Mouse (Mus musculus): ENCODE measurements around the gene Hsd17b12. TPM values are rescaled to one million over a fixed set of nuclear protein-coding genes. Genes with fewer than 3 reads are reported as not detected.

Gene Hsd17b12
- polyA plus RNA-seq, 1 experiment from 2014 or later: 113 TPM

GRCm38 (mm10) chr2:94042461-94042860 is 115.3 kb downstream of the Hsd17b12 start:
- Histone ChIP-seq H3K9ac (no peak overlapping the region), H3K4me1 (peaks cover 23% of the 10 kb centered on the region), H3K4me3 (replicated peaks) (no peak overlapping the region), H3K9me3 (no peaks in the 10 kb centered on the region), H3K27ac (no peak overlapping the region), H3K27me3 (no peaks in the 10 kb centered on the region), H3K4me2 (no peak overlapping the region), H3K36me3 (replicated peaks) (peaks cover 3% of the 10 kb centered on the region; the same call in 1 of the 2 replicates)
- no peak for ATAC-seq (ENCODE audit: low FRiP score)
- WGBS: 89% methylated on average over 3 of the region's 3 CpGs

- no peaks in the 10 kb centered on the region for H3K9me3 ChIP-seq
- WGBS: 92% methylated on average over 5 of the region's 5 CpGs
- H3K36me3 ChIP-seq (replicated peaks): peaks cover 3% of the 10 kb centered on the region; the same call in 1 of the 2 replicates
- H3K27me3 ChIP-seq: no peaks in the 10 kb centered on the region
- H3K27ac ChIP-seq: no peak overlapping the region
- peaks cover 23% of the 10 kb centered on the region for H3K4me1 ChIP-seq
- no peak overlapping the region for H3K4me3 ChIP-seq (replicated peaks)
- no peak overlapping the region for H3K4me2 ChIP-seq
- no peak overlapping the region for H3K9ac ChIP-seq
- no peak for ATAC-seq (ENCODE audit: low FRiP score)
These were observed 117.2 kb downstream of the Hsd17b12 start for GRCm38 (mm10) chr2:94040391-94041125.

GRCm38 (mm10) chr2:94035428-94036331 is 122.1 kb downstream of the Hsd17b12 start:
- no peak overlapping the region for H3K27ac ChIP-seq
- H3K4me1 ChIP-seq: no peaks in the 10 kb centered on the region
- no peak overlapping the region for H3K4me3 ChIP-seq (replicated peaks)
- no peaks in the 10 kb centered on the region for H3K9me3 ChIP-seq
- H3K9ac ChIP-seq: no peak overlapping the region
- ATAC-seq (ENCODE audit: low FRiP score): peak; percentile 53
- peaks cover 15% of the 10 kb centered on the region for H3K36me3 ChIP-seq (replicated peaks)
- 65% methylated on average over 9 of the region's 9 CpGs for WGBS
- H3K4me2 ChIP-seq: no peak overlapping the region
- no peaks in the 10 kb centered on the region for H3K27me3 ChIP-seq

- Histone ChIP-seq H3K27ac (no peak overlapping the region), H3K4me1 (no peaks in the 10 kb centered on the region), H3K4me3 (replicated peaks) (no peak overlapping the region), H3K9me3 (no peaks in the 10 kb centered on the region), H3K4me2 (no peak overlapping the region), H3K36me3 (replicated peaks) (peaks cover 15% of the 10 kb centered on the region), H3K27me3 (no peaks in the 10 kb centered on the region), H3K9ac (no peak overlapping the region)
- no peak for ATAC-seq (ENCODE audit: low FRiP score)
These were observed 127.2 kb downstream of the Hsd17b12 start for GRCm38 (mm10) chr2:94030602-94031001.

GRCm38 (mm10) chr2:94024637-94025036 is 133.1 kb downstream of the Hsd17b12 start:
- Histone ChIP-seq H3K4me1 (no peaks in the 10 kb centered on the region), H3K36me3 (replicated peaks) (no peaks in the 10 kb centered on the region), H3K4me3 (replicated peaks) (no peak overlapping the region), H3K27ac (no peak overlapping the region), H3K9ac (no peak overlapping the region), H3K9me3 (no peaks in the 10 kb centered on the region), H3K27me3 (no peaks in the 10 kb centered on the region), H3K4me2 (no peak overlapping the region)
- WGBS: 63% methylated on average over 6 of the region's 6 CpGs
- ATAC-seq (ENCODE audit: low FRiP score): no peak

- 7% methylated on average over 47 of the region's 47 CpGs for WGBS
- Histone ChIP-seq H3K9ac (peak within 1 kb of the TSS; percentile 62), H3K4me2 (peak within 1 kb of the TSS; percentile 93), H3K9me3 (peaks cover 4% of the 10 kb centered on the region; the same call in 1 of the 2 replicates), H3K36me3 (replicated peaks) (peaks cover 27% of the 10 kb centered on the region), H3K4me1 (peaks cover 15% of the 10 kb centered on the region), H3K4me3 (replicated peaks) (peak within 1 kb of the TSS; percentile 60), H3K27me3 (no peaks in the 10 kb centered on the region), H3K27ac (no peak within 1 kb of the TSS)
- peak; percentile 98 for ATAC-seq (ENCODE audit: low FRiP score)
These were observed 147.2 kb downstream of the Hsd17b12 start, which contains the start of gene Alkbh3 for GRCm38 (mm10) chr2:94010335-94011291. TSS of gene Alkbh3 (minus strand) at chr2:94010807.

DNA sequence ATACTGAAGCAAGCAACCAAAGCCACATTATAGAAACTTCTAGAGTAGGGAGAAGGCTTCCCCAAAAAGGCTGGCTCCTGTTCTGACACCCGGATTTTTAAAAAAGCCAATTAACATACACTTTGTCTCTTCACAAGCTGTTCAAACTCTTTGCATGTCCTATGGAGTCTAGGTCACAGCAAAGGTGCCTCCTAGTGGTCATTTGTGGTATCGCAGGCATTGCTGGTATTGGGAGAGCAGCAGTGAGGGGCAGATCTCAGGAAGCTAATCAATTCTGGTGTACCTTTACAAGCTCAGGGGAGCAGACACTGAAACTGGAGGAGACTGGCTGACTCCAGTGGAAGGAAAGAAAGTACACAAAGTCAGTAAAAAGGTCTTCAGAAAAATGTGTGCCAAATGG is 155.4 kb downstream of the Hsd17b12 start:
- 1% methylated on average over 2 of the region's 2 CpGs for WGBS
- Histone ChIP-seq H3K27me3 (no peaks in the 10 kb centered on the region), H3K4me2 (no peak overlapping the region), H3K9me3 (no peaks in the 10 kb centered on the region), H3K9ac (no peak overlapping the region), H3K4me3 (replicated peaks) (no peak overlapping the region), H3K36me3 (replicated peaks) (peaks cover 64% of the 10 kb centered on the region), H3K27ac (no peak overlapping the region), H3K4me1 (no peaks in the 10 kb centered on the region)
- ATAC-seq (ENCODE audit: low FRiP score): peak; percentile 70; the same call in 1 of the 2 replicates

DNA sequence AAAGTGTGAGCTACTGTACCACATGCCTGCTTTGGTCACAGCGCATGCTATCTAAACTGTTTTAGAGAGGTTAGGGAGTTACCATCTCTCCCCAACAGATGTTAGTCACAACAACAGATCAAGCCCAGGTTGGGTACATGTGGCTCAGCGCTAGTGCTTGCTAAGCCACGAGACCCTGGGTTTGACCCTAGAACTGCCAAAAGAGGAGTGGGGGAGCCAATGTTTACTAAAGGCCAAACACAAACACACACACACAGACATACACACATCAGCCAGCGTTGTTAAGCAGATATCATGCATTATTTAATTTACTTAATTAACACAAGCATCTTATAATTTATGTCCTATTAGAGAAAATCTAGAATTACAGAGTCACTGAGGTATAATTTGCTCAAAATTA is 155.8 kb downstream of the Hsd17b12 start:
- Histone ChIP-seq H3K4me1 (no peaks in the 10 kb centered on the region), H3K9me3 (no peaks in the 10 kb centered on the region), H3K27ac (0 out of 2 replicates have a peak overlapping the region, but pooled peaks have one; percentile 16), H3K27me3 (no peaks in the 10 kb centered on the region), H3K9ac (no peak overlapping the region), H3K4me3 (replicated peaks) (no peak overlapping the region), H3K36me3 (replicated peaks) (peaks cover 61% of the 10 kb centered on the region), H3K4me2 (no peak overlapping the region)
- 83% methylated on average over 4 of the region's 4 CpGs for WGBS
- 0 out of 2 replicates have a peak, but pooled peaks have one; percentile 36 for ATAC-seq (ENCODE audit: low FRiP score)

DNA sequence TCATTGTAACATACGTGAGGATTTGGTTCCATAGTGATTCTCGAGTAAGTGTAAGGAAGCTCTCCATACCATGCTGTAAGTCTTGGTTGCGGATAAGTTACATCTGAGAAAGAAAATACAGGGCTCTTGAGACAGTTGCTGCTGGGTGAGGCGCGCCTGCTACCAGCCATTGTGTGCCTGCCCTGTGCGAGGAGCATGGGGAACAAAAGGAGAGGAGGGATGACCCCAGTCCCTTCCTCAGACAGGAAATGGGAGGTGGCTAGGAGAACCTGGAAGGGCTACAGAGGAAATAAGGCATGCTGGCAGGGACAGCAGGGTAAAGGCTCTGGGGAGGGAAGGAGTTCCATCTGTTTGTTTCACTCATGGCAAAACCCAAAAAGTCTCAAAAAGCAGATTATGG is 156.4 kb downstream of the Hsd17b12 start:
- Histone ChIP-seq H3K27me3 (no peaks in the 10 kb centered on the region), H3K9ac (no peak overlapping the region), H3K4me3 (replicated peaks) (no peak overlapping the region), H3K36me3 (replicated peaks) (peaks cover 56% of the 10 kb centered on the region), H3K4me2 (no peak overlapping the region), H3K27ac (no peak overlapping the region), H3K4me1 (no peaks in the 10 kb centered on the region), H3K9me3 (no peaks in the 10 kb centered on the region)
- ATAC-seq (ENCODE audit: low FRiP score): no peak
- WGBS: 89% methylated on average over 6 of the region's 6 CpGs

DNA sequence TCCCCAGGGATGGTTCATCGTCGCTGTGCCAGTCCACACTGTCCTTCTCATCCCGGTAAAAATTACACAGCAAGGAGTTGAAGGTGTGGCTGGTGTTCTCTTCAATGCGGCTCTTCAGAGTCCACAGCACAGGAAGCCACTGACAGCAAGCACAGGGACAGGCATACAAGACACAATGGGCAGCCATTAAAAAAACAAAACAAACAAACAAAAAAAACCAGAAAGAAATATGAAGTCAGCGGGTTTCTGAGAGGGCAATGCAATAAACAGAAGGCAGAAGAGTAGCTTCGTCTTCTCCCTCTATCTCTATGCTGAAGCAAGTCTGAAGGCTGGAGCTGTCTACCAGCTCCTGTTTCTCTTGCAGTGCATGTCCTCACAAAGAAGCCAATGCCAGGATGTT is 161.5 kb downstream of the Hsd17b12 start, which contains the start of gene Gm27027:
Gene Gm27027, minus strand, starts transcription at position 101 of the 400 bp plus-strand sequence.
- no peaks in the 10 kb centered on the region for H3K9me3 ChIP-seq
- peaks cover 65% of the 10 kb centered on the region for H3K36me3 ChIP-seq (replicated peaks)
- H3K4me3 ChIP-seq (replicated peaks): no peak within 1 kb of the TSS
- H3K4me2 ChIP-seq: no peak within 1 kb of the TSS
- WGBS: 92% methylated on average over 6 of the region's 6 CpGs
- no peak within 1 kb of the TSS for H3K9ac ChIP-seq
- no peak within 1 kb of the TSS for H3K27ac ChIP-seq
- H3K4me1 ChIP-seq: peaks cover 14% of the 10 kb centered on the region
- H3K27me3 ChIP-seq: no peaks in the 10 kb centered on the region
- ATAC-seq (ENCODE audit: low FRiP score): no peak

GRCm38 (mm10) chr2:93992810-93993209 is 165.0 kb downstream of the Hsd17b12 start:
- peaks cover 82% of the 10 kb centered on the region for H3K36me3 ChIP-seq (replicated peaks)
- peak overlapping the region; percentile 60 for H3K27ac ChIP-seq
- WGBS: 55% methylated on average over 3 of the region's 3 CpGs
- H3K4me1 ChIP-seq: peaks cover 14% of the 10 kb centered on the region
- H3K4me2 ChIP-seq: no peak overlapping the region
- H3K9me3 ChIP-seq: no peaks in the 10 kb centered on the region
- H3K27me3 ChIP-seq: no peaks in the 10 kb centered on the region
- ATAC-seq (ENCODE audit: low FRiP score): peak; percentile 58; the same call in 1 of the 2 replicates
- no peak overlapping the region for H3K4me3 ChIP-seq (replicated peaks)
- H3K9ac ChIP-seq: no peak overlapping the region

Data from forebrain, embryonic 12.5 days (tissue).